Mouse (Mus musculus): Measurements from ENCODE around the gene Dtx1. TPM values are rescaled to one million over a fixed set of nuclear protein-coding genes. Genes with fewer than 3 reads are reported as not detected.

Dtx1 gene
- 1 to 10 TPM in 1 of 2 experiments, under 1 TPM in 1; 0.99 to 2.7 TPM for total RNA-seq (2021)
- long read RNA-seq, experiment 1, full-length matches to known transcripts: 1 of 2 reads
- long read RNA-seq, experiment 1, partial matches to known transcripts: 1 of 2 reads
- long read RNA-seq, experiment 1, other reads (novel, unspliced or antisense): 0 of 2 reads
- long read RNA-seq, experiment 2: 0 reads

DNA sequence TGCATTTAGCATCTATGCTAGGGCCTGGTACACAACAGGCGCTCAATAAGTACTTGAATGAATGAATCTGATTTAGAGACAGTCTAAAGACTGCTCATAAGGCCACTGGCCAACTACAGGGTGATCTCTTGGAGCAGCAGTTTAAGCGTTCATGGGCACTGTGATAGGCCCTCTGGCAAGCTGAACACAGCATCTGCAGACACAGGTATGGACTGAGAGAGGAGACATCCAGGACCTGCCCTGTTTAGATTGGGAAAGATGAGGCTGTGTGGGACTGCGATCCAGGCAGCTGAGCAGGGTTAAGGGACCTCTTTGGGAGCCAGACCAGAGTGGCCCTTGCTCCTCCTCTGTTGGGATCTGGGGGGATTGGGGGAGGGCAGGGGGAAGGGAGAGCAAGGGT, at the start of gene Dtx1:
TSS of gene Dtx1 (minus strand) at position 101 of the 400 bp plus-strand sequence.
- no peak for DNase-seq

DNA sequence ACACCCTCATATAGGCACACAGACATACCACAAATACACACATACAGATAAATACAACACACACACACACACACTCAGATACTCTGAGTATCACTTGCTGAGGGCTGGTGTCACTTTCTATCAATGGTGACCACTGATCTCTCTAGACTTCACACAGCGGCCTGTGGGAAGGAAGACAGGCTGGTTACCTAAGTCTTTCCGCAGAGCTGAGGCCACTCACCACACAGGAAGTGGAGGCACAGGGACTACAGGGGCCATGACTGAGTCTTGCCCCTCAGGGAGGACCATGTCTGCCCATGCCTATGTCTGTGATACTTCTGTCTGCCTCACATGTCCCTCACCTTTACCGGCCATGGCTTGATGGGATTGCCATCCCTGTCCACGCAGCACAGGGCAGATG, 42.5 kb upstream of the Dtx1 start:
- no peak for DNase-seq

DNA sequence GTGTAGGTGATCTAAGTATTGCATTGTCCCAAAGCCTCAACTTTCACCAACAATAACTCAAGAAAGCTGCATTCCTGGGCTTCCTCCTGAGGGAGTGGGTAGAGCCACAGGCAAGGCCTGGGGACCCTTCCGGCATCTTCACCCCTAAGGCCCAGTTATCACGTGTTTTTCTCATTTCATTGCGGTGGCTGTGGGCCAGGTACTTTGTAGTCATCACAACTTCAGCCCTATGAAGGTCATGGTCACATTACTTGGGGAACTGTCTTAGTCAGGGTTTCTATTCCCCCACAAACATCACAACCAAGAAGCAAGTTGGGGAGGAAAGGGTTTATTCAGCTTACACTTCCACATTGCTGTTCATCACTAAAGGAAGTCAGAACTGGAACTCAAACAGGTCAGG, 41.1 kb upstream of the Dtx1 start:
- DNase-seq: no peak

DNA sequence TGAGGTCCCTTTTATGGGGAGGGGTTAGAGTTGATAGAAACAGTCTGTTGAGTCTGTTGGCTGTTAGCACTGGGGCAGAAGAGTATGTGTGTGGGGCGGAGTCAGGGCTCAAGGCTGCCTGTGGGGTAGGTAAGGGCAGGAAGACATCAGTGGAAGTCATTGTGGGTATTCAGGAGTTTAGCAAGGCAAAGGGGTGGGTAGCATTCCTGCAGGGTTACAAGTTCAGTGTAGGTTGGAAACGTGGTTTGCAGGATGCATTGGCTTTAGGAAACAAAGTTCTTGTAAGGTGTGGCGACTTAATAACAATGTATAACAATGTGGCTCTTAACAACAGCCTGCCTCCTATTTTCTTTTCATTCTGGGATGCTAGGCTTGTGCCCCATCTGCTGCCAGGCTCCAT, 39.5 kb upstream of the Dtx1 start:
- no peak for DNase-seq

DNA sequence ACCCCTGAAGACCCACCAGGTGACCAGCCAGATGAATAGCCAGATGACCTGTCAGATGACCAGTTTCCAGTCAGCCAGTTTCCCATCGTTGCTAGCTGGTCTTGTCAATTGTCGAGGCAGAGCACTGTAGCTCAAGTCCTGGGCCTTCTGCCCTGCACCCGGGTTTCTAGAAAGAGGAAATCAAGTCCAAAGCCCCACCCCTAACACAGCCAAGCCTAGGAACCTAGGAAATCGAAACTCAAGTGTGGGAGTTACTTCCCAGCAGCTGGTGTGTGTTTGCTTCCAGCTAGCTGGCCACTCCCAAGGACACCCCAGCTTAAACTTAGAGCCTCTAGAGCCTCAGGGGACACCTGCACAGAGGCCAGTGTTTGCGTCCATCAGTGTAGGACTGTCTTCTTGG, 38.0 kb upstream of the Dtx1 start, which contains the start of gene Oas2:
TSS of gene Oas2 (minus strand) at position 166 of the 400 bp plus-strand sequence.
- peak; percentile 22 to 64 for DNase-seq

DNA sequence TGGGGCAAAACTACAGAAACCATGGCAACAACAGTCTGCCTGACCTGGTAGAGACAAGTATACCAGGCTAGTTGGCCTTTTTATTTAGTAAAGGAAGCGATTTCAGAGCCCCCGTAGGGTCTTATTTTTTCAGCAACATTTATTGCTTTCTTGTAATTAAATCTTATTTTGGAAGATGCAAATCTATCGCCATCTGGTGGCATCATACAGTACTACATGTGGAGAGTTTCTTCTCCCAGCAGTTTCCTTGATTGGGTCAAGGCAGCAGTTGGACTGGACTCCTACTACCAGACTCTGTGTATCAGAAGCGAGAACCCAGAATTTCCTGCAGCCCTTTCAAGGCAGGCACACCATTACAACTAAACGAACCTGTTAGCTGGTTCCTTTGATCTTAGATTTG, 34.7 kb upstream of the Dtx1 start:
- peak; percentile 27 to 78 for DNase-seq

DNA sequence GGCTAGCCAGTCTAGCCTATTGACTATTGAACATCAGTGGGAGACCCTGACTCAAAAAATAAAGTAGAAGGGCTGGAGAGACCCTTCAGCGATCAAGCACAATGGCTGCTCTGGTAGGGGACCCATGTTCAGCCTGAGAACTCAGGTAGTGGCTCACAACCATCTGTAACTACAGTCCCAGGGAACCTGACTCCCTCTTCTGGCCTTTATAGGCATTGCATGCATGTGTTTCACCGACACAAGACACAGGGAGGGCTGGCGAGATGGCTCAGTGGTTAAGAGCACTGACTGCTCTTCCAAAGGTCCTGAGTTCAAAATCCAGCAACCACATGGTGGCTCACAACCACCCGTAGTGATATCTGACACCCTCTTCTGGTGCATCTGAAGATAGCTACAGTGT, 30.4 kb upstream of the Dtx1 start:
- peak in 1 of 2 experiments; percentile 32 for DNase-seq

DNA sequence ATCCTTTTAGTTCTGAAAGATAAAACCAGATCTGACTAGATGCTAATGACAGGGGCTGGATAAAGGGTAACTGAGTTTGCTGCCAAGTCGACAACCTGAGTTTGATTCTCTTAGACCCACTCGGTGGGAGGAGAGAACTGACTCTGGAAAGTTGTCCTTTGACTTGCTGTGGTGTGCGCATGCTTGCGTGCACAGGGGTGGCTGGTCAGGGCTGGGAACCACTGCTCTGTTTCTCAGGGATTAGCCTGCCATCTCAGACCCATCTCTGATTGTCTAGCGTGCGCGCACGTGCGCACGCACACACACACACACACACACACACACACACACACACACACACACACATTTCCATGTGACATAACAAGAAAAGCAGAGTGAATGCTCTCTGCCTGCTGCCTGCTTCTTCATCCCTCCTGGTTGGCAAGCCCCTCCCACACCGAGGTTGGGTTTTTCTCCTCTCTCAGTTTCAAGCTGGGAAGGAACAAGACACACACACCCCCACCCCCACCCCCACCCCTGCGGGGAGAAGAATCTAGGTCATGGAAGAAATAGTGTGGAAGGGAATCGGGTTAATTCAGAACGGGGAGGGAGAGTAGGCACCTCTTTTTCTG, 22.8 kb upstream of the Dtx1 start:
- no peak for DNase-seq

DNA sequence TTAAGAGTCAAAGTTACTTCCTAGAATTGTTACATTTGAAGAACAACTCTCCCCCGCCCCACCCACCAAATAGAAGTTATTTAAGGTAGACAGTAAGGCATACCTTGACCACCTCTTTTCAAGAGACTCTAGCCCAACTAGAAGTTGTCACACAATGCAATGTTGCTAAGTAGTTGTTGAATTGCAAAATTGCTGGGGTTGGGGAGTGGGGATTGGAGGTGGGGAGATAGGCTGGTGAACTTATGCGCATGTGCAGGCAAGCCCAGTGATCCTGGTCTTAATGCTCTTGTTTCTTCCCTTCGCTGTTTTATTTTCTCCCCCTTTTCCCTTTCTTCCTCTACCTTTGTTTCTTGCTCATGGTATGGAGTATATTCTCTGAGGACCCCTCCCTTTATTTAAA, 22.0 kb upstream of the Dtx1 start:
- no peak for DNase-seq

DNA sequence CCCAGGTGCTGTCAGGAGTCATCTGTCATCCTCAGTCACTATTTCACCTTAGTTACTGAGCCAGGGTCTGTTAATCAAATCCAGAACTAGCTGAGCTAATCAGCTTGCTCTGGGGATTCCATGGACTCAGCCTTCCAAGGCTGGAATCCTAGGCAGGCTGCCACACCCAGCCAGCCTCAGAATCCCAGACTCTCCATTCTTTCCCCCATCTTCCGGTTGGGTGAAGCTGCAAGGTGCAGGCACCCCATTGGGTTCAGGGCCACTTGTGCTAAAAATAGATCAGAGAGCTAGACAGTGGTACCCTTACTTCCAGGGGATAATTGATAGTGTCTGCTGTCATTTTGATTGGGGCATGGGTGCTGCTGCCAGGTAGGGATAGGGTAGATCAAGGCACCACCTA, 21.0 kb upstream of the Dtx1 start:
- DNase-seq: no peak

DNA sequence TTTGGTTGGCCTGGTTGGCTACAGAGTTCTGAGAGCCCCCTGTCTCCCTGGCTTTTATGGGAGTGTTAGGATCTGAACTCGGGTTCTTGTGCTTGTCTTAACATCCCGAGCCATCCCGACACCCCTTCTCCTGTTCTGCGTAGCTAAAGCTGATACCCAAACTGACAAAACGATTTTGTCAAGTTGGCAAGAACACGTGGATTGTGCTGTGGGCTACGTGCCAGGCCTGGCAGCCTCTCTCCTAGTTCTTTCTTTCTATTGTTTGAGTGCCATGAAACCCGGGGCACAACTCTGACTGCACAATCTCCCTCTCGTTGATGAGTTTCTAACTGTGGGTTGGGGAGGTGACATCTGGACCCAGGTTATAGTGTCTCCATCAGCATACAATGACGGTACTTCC, 17.6 kb upstream of the Dtx1 start:
- DNase-seq: no peak

DNA sequence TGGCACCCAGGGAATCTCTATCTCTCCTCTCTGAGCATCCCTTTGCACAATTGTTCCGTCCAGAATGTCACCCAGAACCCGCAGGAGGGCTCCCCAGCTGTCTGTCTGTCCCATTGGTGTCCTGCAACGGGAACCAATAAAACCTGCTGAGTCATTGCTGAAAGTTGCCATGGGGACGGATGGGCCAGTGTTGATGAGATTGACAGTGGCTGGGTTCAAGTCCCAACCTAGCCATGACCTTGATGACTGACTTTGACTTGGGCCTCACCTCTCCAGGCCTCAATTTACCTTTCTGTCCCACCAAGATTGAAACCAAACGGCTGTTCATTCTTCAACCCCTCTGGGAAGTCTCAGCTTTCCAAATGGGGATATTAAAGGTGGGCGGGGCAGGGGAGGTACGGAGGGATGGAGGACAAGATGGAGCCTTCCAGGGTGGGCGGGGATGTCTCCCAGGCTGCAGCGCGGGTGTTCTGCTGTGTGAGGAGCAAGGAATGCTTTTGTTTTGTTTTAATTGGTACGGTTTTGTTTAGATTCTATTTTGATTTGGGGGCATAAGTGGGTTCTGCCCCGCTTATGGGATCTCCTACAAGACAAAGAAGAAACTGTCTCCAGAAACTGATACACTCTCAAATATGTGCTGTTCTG, 14.2 kb upstream of the Dtx1 start:
- DNase-seq: no peak

DNA sequence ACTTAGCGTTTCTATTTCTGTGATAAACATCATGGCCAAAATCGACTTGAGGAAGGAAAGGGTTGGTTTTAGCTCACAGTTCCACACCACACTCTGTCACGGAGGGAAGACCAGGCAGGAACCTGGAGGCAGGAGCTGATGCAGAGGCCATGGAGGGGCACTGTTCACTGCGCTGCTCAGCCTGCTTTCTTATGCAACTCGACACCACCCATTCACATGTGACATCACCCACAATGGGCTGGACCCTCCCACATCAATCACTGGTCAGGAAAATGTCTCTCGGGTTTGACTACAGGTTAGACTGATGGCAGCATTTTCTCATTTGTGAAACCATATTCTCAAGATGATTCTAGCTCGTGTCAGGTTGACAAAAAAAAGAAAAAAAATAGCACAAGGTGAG, 9.3 kb upstream of the Dtx1 start:
- no peak for DNase-seq

DNA sequence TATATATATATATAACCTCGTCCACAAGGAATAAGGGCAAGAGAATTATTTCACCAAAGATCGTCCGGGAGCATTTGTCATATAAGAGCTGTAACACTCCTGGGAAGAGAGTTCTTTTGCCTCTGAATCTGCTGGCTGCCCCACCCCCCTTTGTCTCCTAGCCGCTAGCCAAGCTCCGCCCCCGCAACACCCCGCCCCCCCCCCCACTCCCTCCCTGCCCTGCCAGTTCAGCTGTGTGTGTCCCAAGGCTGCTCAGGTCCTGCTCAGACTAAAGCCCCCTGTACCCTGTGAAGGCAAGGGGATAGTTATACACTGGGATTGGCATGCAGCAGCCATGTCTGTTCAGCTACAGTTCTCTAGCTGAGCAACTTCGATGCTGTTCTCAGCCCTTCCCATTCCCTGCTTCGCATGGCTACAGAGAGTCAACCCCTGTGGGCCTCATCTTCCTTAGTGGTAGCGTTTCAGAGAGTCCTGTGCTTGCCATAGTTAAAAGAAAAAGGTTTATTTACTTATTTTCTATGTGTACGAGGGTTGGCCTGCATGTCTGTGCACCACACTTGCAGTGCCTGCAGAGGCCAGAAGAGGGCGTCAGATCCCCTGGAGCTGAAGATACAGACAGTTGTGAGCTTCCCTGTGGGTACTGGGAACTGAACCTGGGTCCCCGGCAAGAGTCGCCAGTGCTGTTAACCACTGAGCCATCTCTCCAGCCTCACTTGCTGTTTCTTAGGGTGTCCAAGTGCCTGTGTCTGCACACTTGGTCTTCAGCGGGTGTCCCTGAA, 7.1 kb upstream of the Dtx1 start:
- DNase-seq: no peak

DNA sequence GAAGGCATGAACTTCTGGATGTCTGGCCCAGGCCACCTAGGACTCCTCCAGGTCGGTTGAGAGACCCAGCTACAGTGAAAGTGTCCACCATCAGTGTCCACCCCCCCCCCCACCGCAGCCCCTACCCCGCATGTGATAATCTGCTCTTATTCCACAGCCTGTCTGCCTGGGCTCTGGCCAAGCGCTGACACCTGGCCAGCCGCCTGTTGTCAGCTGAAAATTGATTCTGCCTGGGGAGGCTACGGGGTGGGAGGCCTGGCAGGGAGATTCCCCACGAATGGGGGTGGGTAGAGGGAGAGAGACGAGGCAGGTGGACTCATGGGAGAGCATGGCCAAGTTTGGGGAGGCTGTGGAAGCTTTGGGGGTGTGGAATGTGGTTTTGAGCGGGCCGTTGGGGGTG, 5.4 kb upstream of the Dtx1 start:
- no peak for DNase-seq

DNA sequence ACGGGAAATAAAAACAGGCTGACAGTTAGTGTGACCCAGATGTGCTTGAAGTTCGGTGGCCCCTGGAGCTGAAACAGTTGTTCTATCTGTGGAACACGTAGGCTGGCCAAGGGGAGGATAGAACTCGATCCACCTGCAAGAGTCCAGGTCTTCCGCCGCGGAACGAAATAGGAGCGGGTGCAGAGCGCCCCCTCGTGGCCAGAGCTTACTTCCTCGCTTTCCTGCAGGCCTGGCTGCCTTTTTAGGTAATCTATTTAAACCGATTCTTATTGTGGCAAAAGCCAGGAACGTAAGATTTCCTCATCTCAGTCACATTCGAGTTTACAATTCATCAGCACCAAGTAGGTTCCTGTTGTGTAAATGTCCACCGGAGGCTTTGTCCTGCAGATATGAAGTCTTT, 2.6 kb upstream of the Dtx1 start:
- peak; percentile 31 to 71 for DNase-seq

DNA sequence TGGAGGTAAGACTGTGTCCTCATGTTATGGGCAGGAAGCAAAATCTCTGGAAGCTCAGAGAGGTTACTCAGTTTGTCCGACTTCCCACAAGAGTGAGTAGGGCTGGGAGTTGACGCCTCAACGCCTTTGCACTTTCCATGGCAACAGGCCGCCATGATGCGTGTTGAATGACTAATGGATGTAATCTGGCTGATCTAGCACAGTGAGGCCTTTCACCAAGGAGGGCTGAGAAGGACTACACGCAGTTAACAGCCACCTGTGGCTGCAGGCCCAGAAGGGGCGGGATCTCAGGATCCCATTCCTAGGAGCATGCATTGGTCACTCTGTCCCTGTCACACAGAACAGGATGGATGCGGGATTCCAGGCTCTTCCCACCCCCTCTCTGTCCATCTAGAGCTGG, 994 bp upstream of the Dtx1 start:
- DNase-seq: no peak

DNA sequence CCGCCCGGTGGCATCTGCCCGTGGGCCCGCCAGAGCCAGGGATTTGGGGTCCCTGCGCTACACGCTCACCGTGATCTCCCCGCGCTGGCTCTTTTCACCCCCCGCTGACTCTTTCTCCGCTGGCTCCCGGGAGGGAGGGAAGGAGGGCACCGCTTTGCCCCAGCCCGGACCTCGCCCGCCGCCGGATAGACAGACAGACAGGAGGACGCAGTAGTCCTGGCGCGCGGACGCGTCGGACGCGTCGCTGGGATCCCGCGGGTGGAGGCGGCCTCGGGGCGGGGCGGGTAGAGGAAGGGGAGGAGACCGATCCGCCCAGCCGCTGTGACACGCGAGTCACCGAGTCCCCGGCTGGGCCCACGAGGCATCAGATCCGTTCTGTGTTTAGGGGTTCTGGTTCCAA, 311 bp downstream of the Dtx1 start:
- DNase-seq: peak; percentile 41 to 44

DNA sequence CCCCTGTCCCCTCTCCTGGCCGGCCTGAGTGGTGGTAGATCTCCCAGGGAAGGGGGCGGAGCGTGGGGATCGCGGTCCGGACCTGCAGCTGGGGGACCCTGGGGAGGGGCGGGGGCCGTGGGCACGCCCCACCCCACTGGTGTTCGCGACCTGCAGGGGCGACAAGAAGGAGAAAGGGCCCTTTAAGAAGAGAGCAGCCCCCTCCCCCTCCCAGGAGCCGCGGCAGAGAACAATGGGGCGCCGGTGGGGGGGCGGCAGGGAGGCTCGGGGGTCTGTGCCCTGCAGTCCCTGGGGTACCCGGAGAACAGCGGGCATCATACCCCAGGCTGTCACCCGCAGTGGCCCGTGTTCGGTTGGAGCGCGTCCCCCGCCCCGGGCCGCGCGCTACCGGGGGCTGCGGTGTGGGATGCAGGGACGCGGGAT, 890 bp downstream of the Dtx1 start:
- no peak for DNase-seq

DNA sequence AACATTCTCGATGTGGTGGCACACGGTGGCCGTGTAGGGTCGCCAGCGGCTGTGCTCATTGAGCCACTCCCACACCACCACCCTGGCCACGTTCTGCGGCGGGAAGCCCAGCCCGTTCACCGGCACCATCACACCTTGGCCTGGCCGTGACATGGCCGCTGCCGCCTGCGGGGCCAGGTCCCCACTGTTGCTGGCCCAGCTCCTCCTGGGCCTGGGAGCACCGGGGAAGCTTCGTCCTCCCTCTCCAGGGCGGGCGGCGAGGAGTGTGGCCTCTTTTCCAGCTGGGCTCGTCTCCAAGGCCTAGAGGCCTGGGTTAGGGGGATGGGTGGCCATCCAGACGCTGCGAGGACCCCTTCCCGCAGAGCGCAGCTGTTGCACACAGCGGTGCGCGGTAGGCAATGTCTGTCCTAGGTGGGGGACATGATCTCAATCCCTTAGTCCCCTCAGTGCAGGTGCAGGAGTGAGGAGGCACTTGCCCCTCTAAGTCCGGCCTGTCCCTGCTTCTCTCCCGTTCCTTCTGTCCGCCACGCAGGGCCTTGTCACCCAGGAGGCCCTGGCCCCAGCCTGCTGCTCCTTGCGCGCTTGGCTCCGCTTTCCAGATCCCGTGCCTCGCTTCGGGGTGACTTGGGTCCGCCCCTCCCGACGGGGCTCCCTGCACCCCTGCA, 1.4 kb downstream of the Dtx1 start:
- no peak for DNase-seq

DNA sequence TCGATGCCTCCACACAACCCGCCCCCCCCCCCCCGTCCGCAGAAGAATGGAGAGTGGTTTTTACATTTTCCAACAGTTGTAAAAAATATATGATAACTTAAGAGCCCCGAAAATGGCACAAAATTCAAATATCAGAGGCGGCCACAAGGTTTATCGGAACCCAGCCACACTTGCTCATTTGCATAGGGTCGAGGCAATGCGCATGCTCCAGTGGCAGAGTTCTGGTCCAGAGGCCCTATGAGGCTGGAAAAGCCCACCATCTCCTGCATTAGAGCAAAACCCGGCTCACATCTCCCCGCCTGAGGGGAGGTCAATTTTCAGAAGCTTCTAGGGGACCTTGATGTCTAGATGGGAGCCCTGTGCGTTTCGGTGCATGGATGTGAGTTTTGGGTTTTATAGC, 4.8 kb downstream of the Dtx1 start:
- DNase-seq: no peak

DNA sequence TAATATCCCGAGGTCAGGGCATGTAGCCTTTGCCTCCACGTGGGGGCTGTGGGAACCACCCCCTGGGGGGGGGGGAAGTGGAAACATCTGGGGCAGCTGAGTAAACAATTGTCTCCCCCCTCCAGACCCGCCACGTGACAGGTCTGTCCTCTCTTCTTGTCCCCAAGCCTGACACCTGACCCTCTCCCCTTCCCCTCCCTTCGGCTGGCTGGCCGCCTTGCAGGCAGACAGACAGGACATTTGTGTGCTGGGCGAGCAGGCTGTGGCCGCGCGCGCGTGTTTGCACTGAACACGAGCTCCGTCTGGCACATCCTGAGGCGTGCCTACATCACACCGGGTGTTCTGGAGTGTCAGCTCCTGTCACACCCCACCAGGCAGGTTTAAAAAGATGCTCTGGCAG, 5.2 kb downstream of the Dtx1 start:
- DNase-seq: peak in 1 of 2 experiments; percentile 26

DNA sequence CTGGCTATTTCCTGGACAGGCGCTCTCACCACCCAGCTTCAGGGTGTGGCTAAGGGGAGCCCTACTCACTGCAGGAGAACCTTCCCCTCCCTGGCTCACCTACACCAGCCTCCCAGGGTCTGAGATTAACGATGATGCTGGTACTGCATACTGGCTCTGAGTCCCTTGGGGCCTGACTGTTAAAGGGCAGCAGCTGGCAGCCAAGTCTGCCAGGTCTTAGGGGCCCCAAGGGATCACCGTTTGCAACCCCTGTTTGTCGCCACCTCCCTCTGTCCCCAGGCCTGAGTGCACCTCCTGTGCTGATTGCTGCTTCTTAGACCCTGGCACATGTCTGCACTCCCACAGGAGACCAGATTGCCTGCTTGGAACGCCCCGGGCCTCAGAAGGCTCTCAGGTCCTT, 7.3 kb downstream of the Dtx1 start:
- DNase-seq: no peak
